Mouse (Mus musculus): ENCODE data around the gene Adam15. TPM values are rescaled to one million over a fixed set of nuclear protein-coding genes. Genes with fewer than 3 reads are reported as not detected.
A peak's percentile ranks its signal among the peaks of the same experiment; 100 is the strongest.

Gene Adam15
- polyA plus RNA-seq, 1 experiment from 2014 or later, result 53.2 TPM

- Histone ChIP-seq H3K27ac (no peak overlapping the region), H3K9ac (no peak overlapping the region), H3K27me3 (replicated peaks) (no peaks in the 10 kb centered on the region), H3K4me2 (no peak overlapping the region), H3K36me3 (0 out of 2 replicates have a peak, but pooled peaks cover 9% of the 10 kb centered on the region), H3K9me3 (no peaks in the 10 kb centered on the region), H3K4me1 (peaks cover 26% of the 10 kb centered on the region), H3K4me3 (replicated peaks) (no peak overlapping the region)
- 86% methylated on average over 4 of the region's 4 CpGs for WGBS
- ATAC-seq (ENCODE audit: insufficient read depth, low FRiP score, low read depth), result no peak
Observed at GRCm38 (mm10) chr3:89341794-89342193, 8.0 kb downstream of the Adam15 start.

- ATAC-seq (ENCODE audit: insufficient read depth, low FRiP score, low read depth), result no peak; the same call in 1 of the 2 replicates
- 7% methylated on average over 11 of the region's 11 CpGs for WGBS
- Histone ChIP-seq H3K4me1 (peaks cover 39% of the 10 kb centered on the region), H3K9ac (no peak overlapping the region; the same call in 1 of the 2 replicates), H3K4me2 (peak overlapping the region; percentile 61), H3K27me3 (replicated peaks) (no peaks in the 10 kb centered on the region), H3K27ac (no peak overlapping the region), H3K4me3 (replicated peaks) (peak overlapping the region; percentile 24), H3K36me3 (0 out of 2 replicates have a peak, but pooled peaks cover 9% of the 10 kb centered on the region), H3K9me3 (no peaks in the 10 kb centered on the region)
Observed at GRCm38 (mm10) chr3:89340465-89340864, 9.3 kb downstream of the Adam15 start.

GRCm38 (mm10) chr3:89339416-89339815 is 10.4 kb downstream of the Adam15 start:
- H3K9me3 ChIP-seq, result no peaks in the 10 kb centered on the region
- no peaks in the 10 kb centered on the region for H3K27me3 ChIP-seq (replicated peaks)
- 22% methylated on average over 8 of the region's 8 CpGs for WGBS
- peaks cover 39% of the 10 kb centered on the region for H3K4me1 ChIP-seq
- H3K36me3 ChIP-seq, result 0 out of 2 replicates have a peak, but pooled peaks cover 13% of the 10 kb centered on the region
- no peak overlapping the region for H3K4me3 ChIP-seq (replicated peaks)
- H3K4me2 ChIP-seq, result no peak overlapping the region
- H3K27ac ChIP-seq, result 0 out of 2 replicates have a peak overlapping the region, but pooled peaks have one; percentile 86
- H3K9ac ChIP-seq, result no peak overlapping the region
- no peak for ATAC-seq (ENCODE audit: insufficient read depth, low FRiP score, low read depth)

GRCm38 (mm10) chr3:89337721-89338578 is 11.8 kb downstream of the Adam15 start, which contains the start of gene Efna4:
Gene Efna4, minus strand, starts transcription at chr3:89338028.
- H3K27me3 ChIP-seq (replicated peaks), result no peaks in the 10 kb centered on the region
- H3K9ac ChIP-seq, result peak within 1 kb of the TSS; percentile 65
- WGBS, result under 1% methylated on average over 42 of the region's 44 CpGs
- peak within 1 kb of the TSS; percentile 86 for H3K27ac ChIP-seq
- no peaks in the 10 kb centered on the region for H3K9me3 ChIP-seq
- peaks cover 43% of the 10 kb centered on the region for H3K4me1 ChIP-seq
- H3K4me3 ChIP-seq (replicated peaks), result peak within 1 kb of the TSS; percentile 79
- peak within 1 kb of the TSS; percentile 82 for H3K4me2 ChIP-seq
- peak; percentile 78 for ATAC-seq (ENCODE audit: insufficient read depth, low FRiP score, low read depth)
- H3K36me3 ChIP-seq, result peaks cover 19% of the 10 kb centered on the region; the same call in 1 of the 2 replicates

- Histone ChIP-seq H3K4me1 (peaks cover 50% of the 10 kb centered on the region), H3K27ac (peak overlapping the region; percentile 86), H3K27me3 (replicated peaks) (no peaks in the 10 kb centered on the region), H3K4me3 (replicated peaks) (peak overlapping the region; percentile 79), H3K9ac (peak overlapping the region; percentile 65), H3K36me3 (peaks cover 16% of the 10 kb centered on the region; the same call in 1 of the 2 replicates), H3K9me3 (no peaks in the 10 kb centered on the region), H3K4me2 (peak overlapping the region; percentile 82)
- WGBS, result under 1% methylated on average over 21 of the region's 21 CpGs
- 0 out of 2 replicates have a peak, but pooled peaks have one; percentile 1 for ATAC-seq (ENCODE audit: insufficient read depth, low FRiP score, low read depth)
Observed at GRCm38 (mm10) chr3:89337062-89337720, 12.6 kb downstream of the Adam15 start.

- H3K27ac ChIP-seq, result no peak overlapping the region
- H3K4me1 ChIP-seq, result peaks cover 56% of the 10 kb centered on the region
- 16% methylated on average over 6 of the region's 6 CpGs for WGBS
- peak overlapping the region; percentile 79 for H3K4me3 ChIP-seq (replicated peaks)
- peak overlapping the region; percentile 65; the same call in 1 of the 2 replicates for H3K9ac ChIP-seq
- peaks cover 16% of the 10 kb centered on the region; the same call in 1 of the 2 replicates for H3K36me3 ChIP-seq
- H3K27me3 ChIP-seq (replicated peaks), result no peaks in the 10 kb centered on the region
- peak overlapping the region; percentile 82 for H3K4me2 ChIP-seq
- no peaks in the 10 kb centered on the region for H3K9me3 ChIP-seq
- no peak for ATAC-seq (ENCODE audit: insufficient read depth, low FRiP score, low read depth)
Observed at GRCm38 (mm10) chr3:89336529-89336928, 13.3 kb downstream of the Adam15 start.

GRCm38 (mm10) chr3:89333053-89333452 is 16.7 kb downstream of the Adam15 start:
- peaks cover 16% of the 10 kb centered on the region; the same call in 1 of the 2 replicates for H3K36me3 ChIP-seq
- no peaks in the 10 kb centered on the region for H3K9me3 ChIP-seq
- H3K4me2 ChIP-seq, result no peak overlapping the region
- no peak overlapping the region for H3K4me3 ChIP-seq (replicated peaks)
- peaks cover 42% of the 10 kb centered on the region for H3K4me1 ChIP-seq
- no peak overlapping the region for H3K27ac ChIP-seq
- no peak overlapping the region for H3K9ac ChIP-seq
- H3K27me3 ChIP-seq (replicated peaks), result no peaks in the 10 kb centered on the region
- no peak for ATAC-seq (ENCODE audit: insufficient read depth, low FRiP score, low read depth)
- WGBS, result 63% methylated on average over 11 of the region's 11 CpGs

- 49% methylated on average over 12 of the region's 12 CpGs for WGBS
- Histone ChIP-seq H3K4me3 (replicated peaks) (no peak overlapping the region), H3K9ac (no peak overlapping the region), H3K36me3 (peaks cover 16% of the 10 kb centered on the region; the same call in 1 of the 2 replicates), H3K27me3 (replicated peaks) (no peaks in the 10 kb centered on the region), H3K4me2 (no peak overlapping the region), H3K4me1 (peaks cover 41% of the 10 kb centered on the region), H3K27ac (no peak overlapping the region), H3K9me3 (no peaks in the 10 kb centered on the region)
- 0 out of 2 replicates have a peak, but pooled peaks have one; percentile 8 for ATAC-seq (ENCODE audit: insufficient read depth, low FRiP score, low read depth)
Observed at GRCm38 (mm10) chr3:89332476-89332875, 17.3 kb downstream of the Adam15 start.

- Histone ChIP-seq H3K9ac (no peak overlapping the region), H3K4me2 (no peak overlapping the region), H3K36me3 (peaks cover 16% of the 10 kb centered on the region; the same call in 1 of the 2 replicates), H3K27ac (no peak overlapping the region), H3K27me3 (replicated peaks) (no peaks in the 10 kb centered on the region), H3K9me3 (no peaks in the 10 kb centered on the region), H3K4me1 (peaks cover 41% of the 10 kb centered on the region), H3K4me3 (replicated peaks) (no peak overlapping the region)
- 54% methylated on average over 10 of the region's 10 CpGs for WGBS
- ATAC-seq (ENCODE audit: insufficient read depth, low FRiP score, low read depth), result no peak
Observed at GRCm38 (mm10) chr3:89332013-89332412, 17.8 kb downstream of the Adam15 start.

GRCm38 (mm10) chr3:89331561-89331960 is 18.2 kb downstream of the Adam15 start:
- 0 out of 2 replicates have a peak, but pooled peaks have one; percentile 6 for ATAC-seq (ENCODE audit: insufficient read depth, low FRiP score, low read depth)
- 63% methylated on average over 13 of the region's 13 CpGs for WGBS
- no peak overlapping the region for H3K9ac ChIP-seq

GRCm38 (mm10) chr3:89330948-89331347 is 18.8 kb downstream of the Adam15 start:
- no peak overlapping the region for H3K4me2 ChIP-seq
- peaks cover 31% of the 10 kb centered on the region for H3K4me1 ChIP-seq
- no peak overlapping the region; the same call in 1 of the 2 replicates for H3K27ac ChIP-seq
- 28% methylated on average over 10 of the region's 10 CpGs for WGBS
- H3K4me3 ChIP-seq (replicated peaks), result no peak overlapping the region
- H3K27me3 ChIP-seq (replicated peaks), result no peaks in the 10 kb centered on the region
- no peak overlapping the region for H3K9ac ChIP-seq
- no peaks in the 10 kb centered on the region for H3K9me3 ChIP-seq
- peaks cover 16% of the 10 kb centered on the region; the same call in 1 of the 2 replicates for H3K36me3 ChIP-seq
- no peak for ATAC-seq (ENCODE audit: insufficient read depth, low FRiP score, low read depth)

More at GRCm38 (mm10) chr3:89331561-89331960, 18.2 kb downstream of the Adam15 start:
- Histone ChIP-seq H3K4me1 (peaks cover 37% of the 10 kb centered on the region), H3K4me3 (replicated peaks) (no peak overlapping the region), H3K4me2 (no peak overlapping the region), H3K36me3 (peaks cover 16% of the 10 kb centered on the region; the same call in 1 of the 2 replicates), H3K27ac (peak overlapping the region; percentile 28; the same call in 1 of the 2 replicates), H3K27me3 (replicated peaks) (no peaks in the 10 kb centered on the region), H3K9me3 (no peaks in the 10 kb centered on the region)
